Mouse (Mus musculus) midbrain, embryonic 14.5 days (tissue): ENCODE data around the gene Qrich2. TPM values are rescaled to one million over a fixed set of nuclear protein-coding genes. Genes with fewer than 3 reads are reported as not detected.

Experiments used
- ATAC-seq: fragments of 200-750 bp; cut with Nextera tagmentation; 2 replicates; pipeline ENCODE4 v1.8.0; 2017; ENCODE audit warnings: moderate number of reproducible peaks, moderate library complexity; ENCODE audit not compliant: low FRiP score, low TSS enrichment
- DNase-seq: peaks from one replicate; pipeline ENCODE4 v3.0.0-alpha.2; 2015
- H3K27ac ChIP-seq: fragments of 300-500 bp; sonication (generic); replicated peaks from 2 replicates; pipeline ENCODE4 v1.5.1; 2014; ENCODE audit warnings: mild to moderate bottlenecking, low read depth, low read length, moderate library complexity
- H3K27me3 ChIP-seq: fragments of 300-500 bp; sonication (generic); 2 replicates; pipeline ENCODE4 v1.6.1; 2014; ENCODE audit warnings: low read length, control low read depth, mixed read lengths; ENCODE audit not compliant: control insufficient read depth, insufficient read depth
- H3K36me3 ChIP-seq: fragments of 300-500 bp; sonication (generic); 2 replicates; pipeline ENCODE4 v1.6.1; 2014; ENCODE audit warnings: low read length, control low read depth; ENCODE audit not compliant: control insufficient read depth, insufficient read depth
- H3K4me1 ChIP-seq: fragments of 300-500 bp; sonication (generic); 2 replicates; pipeline ENCODE4 v1.6.1; 2014; ENCODE audit warnings: mild to moderate bottlenecking, antibody characterized with exemption, low read length, control low read depth; ENCODE audit not compliant: control insufficient read depth, insufficient read depth
- H3K4me2 ChIP-seq: fragments of 300-500 bp; sonication (generic); 2 replicates; pipeline ENCODE4 v1.6.1; 2014; ENCODE audit warnings: mild to moderate bottlenecking, low read length, moderate library complexity
- H3K4me3 ChIP-seq: fragments of 300-500 bp; sonication (generic); replicated peaks from 2 replicates; pipeline ENCODE4 v1.5.1; 2014; ENCODE audit warnings: low read depth, low read length
- H3K9ac ChIP-seq: fragments of 300-500 bp; sonication (generic); replicated peaks from 2 replicates; pipeline ENCODE4 v1.6.1; 2014; ENCODE audit warnings: mild to moderate bottlenecking, low read length, moderate library complexity
- H3K9me3 ChIP-seq: fragments of 300-500 bp; sonication (generic); 2 replicates; pipeline ENCODE4 v1.6.1; 2016; ENCODE audit warnings: low read length, control low read depth, mixed read lengths; ENCODE audit not compliant: control insufficient read depth
- WGBS: fragments of 180-500 bp; shearing (Covaris S2); extraction: QIAGEN DNeasy Blood & Tissue Kit; methylation state at CpG from one replicate; pipeline ENCODE4 v1.1.7; 2014; 5-methylcytosine and 5-hydroxymethylcytosine counted together
- polyA plus RNA-seq: library from polyadenylated mRNA; unstranded; fragments of >200 nt; fragmentation: Nextera tagmentation; extraction: Ambion mirVana; gene quantifications from 2 replicates; pipeline ENCODE4 v1.2.1, GENCODE M21; 2014

Gene Qrich2
- polyA plus RNA-seq, 1 experiment from 2014 or later: not detected

DNA sequence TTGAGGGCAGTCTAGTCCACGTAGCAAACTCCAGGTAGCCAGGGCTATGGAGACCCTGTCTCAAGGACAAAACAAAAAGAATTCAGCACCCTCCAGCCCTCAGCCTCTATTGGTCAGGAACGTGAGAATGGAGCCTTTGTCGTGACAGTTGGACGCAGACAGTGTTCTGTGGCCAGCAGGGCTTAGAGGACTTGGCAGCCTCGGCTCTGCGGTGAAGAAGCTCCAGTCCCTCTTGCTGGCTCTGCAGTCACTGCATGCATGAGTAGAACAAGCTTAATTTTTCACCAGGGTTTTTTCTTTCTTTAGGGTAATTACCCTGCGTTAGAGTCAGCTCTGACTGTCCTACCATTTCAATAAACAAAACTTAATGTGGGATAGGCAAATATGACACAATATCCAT lies 15.7 kb upstream of the Qrich2 start:
- no peak overlapping the region for H3K9ac ChIP-seq
- ATAC-seq (no peak), DNase-seq (no peak)
- no peak overlapping the region for H3K4me3 ChIP-seq
- no peaks in the 10 kb centered on the region for H3K4me1 ChIP-seq
- peaks cover 92% of the 10 kb centered on the region for H3K36me3 ChIP-seq
- H3K9me3 ChIP-seq: no peaks in the 10 kb centered on the region
- H3K27me3 ChIP-seq: no peaks in the 10 kb centered on the region
- WGBS: 82% methylated on average over 7 of the region's 7 CpGs
- no peak overlapping the region for H3K4me2 ChIP-seq
- no peak overlapping the region for H3K27ac ChIP-seq

DNA sequence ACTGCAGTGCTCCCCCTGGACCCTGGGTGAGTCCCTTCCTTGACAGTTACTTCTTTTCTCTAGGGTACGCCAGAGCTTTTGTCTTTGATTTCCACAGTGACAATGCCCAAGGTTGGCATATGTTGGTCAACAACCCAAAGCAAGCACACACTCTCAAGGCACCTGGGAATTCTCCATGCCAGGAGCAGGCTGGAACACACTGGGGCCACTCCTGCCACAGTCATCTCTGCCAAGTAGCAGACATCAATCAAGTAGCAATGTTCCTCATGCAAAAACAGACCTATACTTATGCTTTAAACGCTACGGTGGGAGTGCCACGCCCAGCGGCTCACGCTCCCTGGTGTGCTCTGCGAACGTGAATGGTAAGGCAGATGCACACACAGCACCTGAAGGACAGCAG lies 14.9 kb upstream of the Qrich2 start:
- Histone ChIP-seq H3K27me3 (no peaks in the 10 kb centered on the region), H3K27ac (no peak overlapping the region), H3K9me3 (no peaks in the 10 kb centered on the region), H3K4me2 (no peak overlapping the region), H3K9ac (no peak overlapping the region), H3K4me3 (no peak overlapping the region), H3K36me3 (peaks cover 94% of the 10 kb centered on the region), H3K4me1 (no peaks in the 10 kb centered on the region)
- DNase-seq (no peak), ATAC-seq (no peak)
- WGBS: 97% methylated on average over 8 of the region's 8 CpGs

DNA sequence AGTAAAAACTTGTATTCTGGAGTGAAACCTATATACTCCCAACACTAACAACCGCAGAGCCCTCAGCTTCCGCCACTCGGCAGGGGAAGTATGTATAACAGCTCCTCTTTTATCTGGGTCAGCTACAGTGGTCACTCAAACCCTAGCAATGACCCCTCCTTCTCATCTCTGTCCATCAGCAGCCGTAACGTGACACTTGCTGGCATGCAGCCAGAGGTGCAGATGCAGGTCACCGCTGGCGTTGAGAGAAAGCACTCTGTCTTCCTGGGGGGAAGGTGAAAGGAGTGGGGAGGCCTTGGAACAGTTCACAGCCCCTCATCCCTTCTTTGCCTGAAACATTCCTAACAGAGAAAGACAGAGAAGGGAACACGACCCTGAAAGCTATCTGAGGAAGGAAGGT lies 13.8 kb upstream of the Qrich2 start:
- 69% methylated on average over 8 of the region's 8 CpGs for WGBS
- no peak overlapping the region for H3K4me3 ChIP-seq
- H3K9me3 ChIP-seq: no peaks in the 10 kb centered on the region
- H3K4me1 ChIP-seq: no peaks in the 10 kb centered on the region
- H3K36me3 ChIP-seq: peaks cover 94% of the 10 kb centered on the region
- no peak overlapping the region for H3K9ac ChIP-seq
- DNase-seq (no peak), ATAC-seq (no peak)
- no peak overlapping the region for H3K4me2 ChIP-seq
- no peaks in the 10 kb centered on the region for H3K27me3 ChIP-seq
- H3K27ac ChIP-seq: no peak overlapping the region

DNA sequence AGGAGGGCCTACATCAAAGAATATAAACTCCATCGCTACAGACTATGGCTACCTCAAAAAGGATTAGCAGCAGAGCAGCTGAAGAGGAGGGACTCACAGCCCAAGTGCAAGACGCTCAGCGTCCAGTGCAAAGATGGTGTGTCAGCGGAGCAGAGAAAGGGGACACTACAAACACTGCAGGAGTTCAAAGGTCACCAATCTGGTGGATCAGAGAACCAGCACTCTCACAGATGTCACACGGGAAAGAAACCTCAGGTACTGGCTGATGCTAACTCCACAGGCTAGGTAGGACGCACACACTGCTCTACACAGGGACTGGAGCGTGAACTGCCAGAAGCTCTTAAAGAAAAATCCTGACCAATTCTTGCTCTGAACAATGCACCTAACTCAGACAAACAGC lies 12.9 kb upstream of the Qrich2 start:
- no peak for ATAC-seq

DNA sequence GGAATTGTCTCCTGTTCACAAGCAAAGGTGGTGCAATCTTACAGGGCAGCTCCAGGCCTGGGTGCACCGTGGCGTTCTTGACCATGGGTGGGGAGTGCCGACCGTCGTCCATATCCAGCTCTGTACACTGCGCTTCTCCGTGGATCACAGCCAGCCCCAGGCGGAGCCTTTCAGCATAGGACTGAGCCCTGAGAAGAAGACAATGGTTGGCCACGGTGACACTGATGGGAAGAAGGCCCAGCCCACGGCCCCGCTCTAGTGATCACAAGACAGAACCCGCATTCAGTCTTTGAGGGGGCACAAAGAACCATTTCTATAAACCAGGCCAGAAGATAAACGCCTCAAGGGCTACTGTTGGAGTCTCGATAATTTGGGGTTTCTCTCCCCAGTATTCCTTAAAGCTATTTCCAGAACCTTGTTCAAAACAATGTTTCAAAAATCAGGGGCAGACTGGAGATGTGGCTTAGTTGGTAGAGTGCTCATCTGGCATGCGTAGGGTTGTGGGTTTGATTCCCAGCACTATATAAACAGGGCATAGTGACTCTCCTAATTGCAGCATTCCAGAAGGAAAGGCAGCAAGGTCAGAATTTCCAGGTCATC lies 11.2 kb upstream of the Qrich2 start:
- H3K4me2 ChIP-seq: no peak overlapping the region
- H3K9ac ChIP-seq: no peak overlapping the region
- 60% methylated on average over 15 of the region's 15 CpGs for WGBS
- DNase-seq (no peak), ATAC-seq (no peak)
- no peak overlapping the region for H3K27ac ChIP-seq
- H3K4me1 ChIP-seq: no peaks in the 10 kb centered on the region
- peaks cover 98% of the 10 kb centered on the region for H3K36me3 ChIP-seq
- no peaks in the 10 kb centered on the region for H3K27me3 ChIP-seq
- no peaks in the 10 kb centered on the region for H3K9me3 ChIP-seq
- H3K4me3 ChIP-seq: no peak overlapping the region

More for the DNA sequence above, 12.9 kb upstream of the Qrich2 start:
- Histone ChIP-seq H3K4me2 (no peak overlapping the region), H3K9me3 (no peaks in the 10 kb centered on the region), H3K27me3 (no peaks in the 10 kb centered on the region), H3K4me1 (no peaks in the 10 kb centered on the region), H3K4me3 (no peak overlapping the region), H3K36me3 (peaks cover 93% of the 10 kb centered on the region), H3K9ac (no peak overlapping the region), H3K27ac (no peak overlapping the region)
- DNase-seq: no peak
- WGBS: 63% methylated on average over 7 of the region's 7 CpGs

DNA sequence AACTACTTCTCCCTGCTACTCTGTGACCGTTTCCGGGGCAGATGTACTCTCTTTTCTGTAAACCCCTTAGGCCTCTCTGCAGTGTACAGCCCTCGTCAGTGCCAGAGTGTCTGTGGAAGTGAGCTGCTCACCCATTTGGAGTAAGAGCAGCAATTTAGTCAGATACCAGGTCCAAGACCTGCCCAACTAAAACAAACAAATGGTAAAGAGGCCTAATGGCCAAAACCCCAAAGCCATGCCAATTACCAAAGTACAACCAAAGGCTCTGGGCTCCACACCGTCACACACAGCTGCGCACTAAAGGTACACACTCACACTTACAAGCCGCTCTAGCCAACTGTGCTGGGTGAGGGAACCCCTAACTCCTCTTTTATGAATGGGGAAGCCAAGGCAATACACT lies 10.7 kb upstream of the Qrich2 start:
- Histone ChIP-seq H3K27ac (no peak overlapping the region), H3K4me1 (no peaks in the 10 kb centered on the region), H3K4me2 (no peak overlapping the region), H3K27me3 (no peaks in the 10 kb centered on the region), H3K36me3 (peaks cover 98% of the 10 kb centered on the region), H3K9ac (no peak overlapping the region), H3K9me3 (no peaks in the 10 kb centered on the region), H3K4me3 (no peak overlapping the region)
- DNase-seq: no peak
- 91% methylated on average over 6 of the region's 6 CpGs for WGBS
- no peak for ATAC-seq

DNA sequence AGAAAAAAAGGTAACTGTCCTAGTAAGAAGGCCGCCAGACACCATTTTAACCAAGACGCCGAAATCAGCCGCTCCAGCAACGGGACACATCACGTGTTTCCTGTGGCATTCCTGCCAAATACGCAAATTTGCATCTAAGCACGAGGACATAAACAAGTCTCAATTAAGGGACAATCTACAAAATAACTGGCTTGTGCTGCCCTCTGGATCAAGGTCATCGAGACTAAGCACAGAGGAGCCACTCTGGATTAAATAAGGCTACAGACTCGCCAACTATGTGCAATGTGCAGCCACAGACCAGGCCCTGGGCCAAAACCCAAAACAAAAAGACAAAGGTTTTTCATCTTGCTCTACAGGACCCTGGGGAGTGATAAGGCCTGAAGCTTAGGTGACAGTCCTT lies 10.0 kb upstream of the Qrich2 start:
- Histone ChIP-seq H3K9ac (no peak overlapping the region), H3K27me3 (no peaks in the 10 kb centered on the region), H3K9me3 (no peaks in the 10 kb centered on the region), H3K4me3 (no peak overlapping the region), H3K36me3 (peaks cover 98% of the 10 kb centered on the region), H3K4me1 (no peaks in the 10 kb centered on the region), H3K4me2 (no peak overlapping the region), H3K27ac (no peak overlapping the region)
- 92% methylated on average over 10 of the region's 10 CpGs for WGBS
- no peak for ATAC-seq
- no peak for DNase-seq

DNA sequence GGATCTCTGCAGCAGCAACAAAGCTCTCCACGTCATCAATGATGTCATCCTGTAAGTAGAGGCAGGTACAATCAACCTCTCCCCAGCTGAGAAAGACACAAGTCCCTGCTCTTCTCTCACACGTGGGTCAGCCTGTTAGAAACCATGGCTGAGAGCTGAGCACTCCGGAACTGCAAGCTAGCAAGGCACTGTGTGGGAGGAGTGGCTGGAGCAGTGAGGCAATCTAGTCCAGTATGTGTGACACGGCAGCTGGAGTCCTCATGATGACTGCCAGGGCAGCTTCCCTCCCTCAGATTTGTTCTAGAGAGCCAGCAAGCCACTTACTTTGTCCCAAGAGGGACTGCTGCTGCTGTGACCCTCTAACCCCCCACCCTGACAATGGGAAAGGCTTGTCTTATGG lies 6.2 kb upstream of the Qrich2 start:
- WGBS: 85% methylated on average over 4 of the region's 4 CpGs

DNA sequence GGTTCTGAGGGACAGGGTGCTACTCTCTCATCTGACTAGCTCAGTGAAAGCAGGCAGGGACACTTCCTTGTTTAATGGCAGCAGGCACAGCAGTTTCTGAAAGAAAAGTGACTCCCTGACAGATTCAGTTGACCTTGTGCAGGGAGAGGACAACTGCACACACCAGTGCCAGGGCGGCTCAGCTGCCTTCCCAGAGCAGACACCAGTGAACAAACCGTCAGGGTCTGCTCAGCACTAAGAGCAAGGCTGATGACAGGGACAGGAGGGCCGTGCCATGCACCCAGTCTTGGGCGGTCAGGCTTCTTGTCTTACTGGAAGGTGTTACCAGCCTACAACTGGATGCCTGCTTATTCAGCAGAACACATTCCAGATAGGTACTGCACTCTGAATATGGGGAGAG lies 4.9 kb upstream of the Qrich2 start:
- no peaks in the 10 kb centered on the region for H3K9me3 ChIP-seq
- DNase-seq: no peak
- no peak for ATAC-seq
- no peak overlapping the region for H3K27ac ChIP-seq
- H3K27me3 ChIP-seq: no peaks in the 10 kb centered on the region
- H3K36me3 ChIP-seq: peaks cover 63% of the 10 kb centered on the region
- no peak overlapping the region for H3K4me3 ChIP-seq
- no peaks in the 10 kb centered on the region for H3K4me1 ChIP-seq
- H3K9ac ChIP-seq: no peak overlapping the region
- 90% methylated on average over 4 of the region's 4 CpGs for WGBS
- H3K4me2 ChIP-seq: no peak overlapping the region

More for the DNA sequence above, 6.2 kb upstream of the Qrich2 start:
- Histone ChIP-seq H3K4me2 (no peak overlapping the region), H3K4me1 (no peaks in the 10 kb centered on the region), H3K27ac (no peak overlapping the region), H3K4me3 (no peak overlapping the region), H3K9ac (no peak overlapping the region), H3K36me3 (peaks cover 76% of the 10 kb centered on the region), H3K27me3 (no peaks in the 10 kb centered on the region), H3K9me3 (no peaks in the 10 kb centered on the region)
- ATAC-seq: no peak
- no peak for DNase-seq
